Mouse (Mus musculus): ENCODE data around the gene Tldc2. TPM values are rescaled to one million over a fixed set of nuclear protein-coding genes. Genes with fewer than 3 reads are reported as not detected.

Gene Tldc2
- polyA plus RNA-seq, 1 experiment from 2014 or later: 0.71 TPM

DNA sequence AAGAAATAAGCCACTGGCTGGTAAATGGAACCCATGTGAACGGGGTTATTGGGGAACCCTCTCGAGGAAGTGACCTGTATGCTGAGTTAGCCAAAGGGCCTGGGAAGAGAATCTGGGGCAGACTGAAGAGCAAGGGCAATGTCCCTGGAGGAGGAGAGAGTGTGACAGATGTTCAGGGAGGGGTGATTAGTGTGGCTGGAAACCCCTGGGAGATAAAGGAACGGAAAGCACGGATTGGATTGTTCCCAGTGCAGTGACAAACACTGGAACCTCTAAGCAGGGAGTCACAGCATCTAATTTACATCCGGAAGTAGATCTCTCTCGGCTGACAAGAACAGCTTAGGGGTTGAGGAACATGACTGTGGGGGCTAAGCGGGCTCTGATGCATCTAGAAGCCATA is 4.9 kb upstream of the Tldc2 start:
- no peak for ATAC-seq (ENCODE audit: low FRiP score, low TSS enrichment)
- no peak overlapping the region for H3K4me2 ChIP-seq (replicated peaks; ENCODE audit: low read depth, low read length)
- H3K4me1 ChIP-seq (ENCODE audit: insufficient read depth, low read length): peaks cover 28% of the 10 kb centered on the region
- WGBS: 30% methylated on average over 7 of the region's 7 CpGs
- H3K9ac ChIP-seq (replicated peaks; ENCODE audit: low read length): 0 out of 2 replicates have a peak overlapping the region, but pooled peaks have one; percentile 8
- no peak overlapping the region for H3K27ac ChIP-seq (ENCODE audit: low read length)
- no peak overlapping the region for H3K4me3 ChIP-seq (ENCODE audit: low read length)
- no peaks in the 10 kb centered on the region for H3K9me3 ChIP-seq (ENCODE audit: low read length)
- H3K36me3 ChIP-seq (ENCODE audit: insufficient read depth, low read length): no peaks in the 10 kb centered on the region
- no peaks in the 10 kb centered on the region for H3K27me3 ChIP-seq (ENCODE audit: insufficient read depth, low read length)

DNA sequence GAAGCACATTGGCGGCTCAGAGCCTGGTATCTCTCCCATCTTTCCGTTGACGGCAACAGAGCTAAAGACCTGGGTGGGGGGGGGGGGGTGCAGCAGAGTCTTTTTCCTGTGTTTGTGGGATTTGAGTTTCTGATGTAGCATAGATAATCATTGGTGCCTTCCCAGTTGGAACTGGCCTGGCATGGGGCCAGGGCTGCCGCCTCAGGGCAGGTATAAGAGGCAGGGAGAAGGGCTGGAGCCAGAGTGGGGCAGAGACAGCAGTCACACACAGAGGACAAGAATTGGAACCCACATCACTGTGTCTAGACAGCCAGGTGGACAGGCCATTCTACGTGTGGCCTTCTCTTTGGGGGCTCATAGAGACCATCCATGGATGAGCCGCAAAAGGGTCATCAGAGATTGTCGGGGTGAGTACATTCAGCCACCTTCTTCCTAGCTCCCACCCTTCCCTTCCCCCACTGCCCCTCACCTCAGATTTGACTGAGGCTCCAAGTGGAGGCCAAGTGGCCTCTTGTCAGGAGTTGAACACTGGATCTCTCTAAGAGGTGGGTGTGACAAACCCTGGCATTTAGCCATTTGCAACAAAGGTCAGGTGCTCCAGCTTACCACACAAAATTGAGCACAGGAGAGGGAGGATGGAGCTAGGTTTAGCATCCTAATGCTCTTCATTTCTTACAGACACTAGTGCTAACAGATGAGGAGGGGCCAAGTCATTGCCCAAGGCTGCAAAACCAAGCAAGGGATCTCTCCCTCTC is 1.8 kb upstream of the Tldc2 start:
- no peak overlapping the region for H3K4me3 ChIP-seq (ENCODE audit: low read length)
- H3K9ac ChIP-seq (replicated peaks; ENCODE audit: low read length): no peak overlapping the region
- peaks cover 14% of the 10 kb centered on the region for H3K4me1 ChIP-seq (ENCODE audit: insufficient read depth, low read length)
- H3K9me3 ChIP-seq (ENCODE audit: low read length): no peaks in the 10 kb centered on the region
- no peak overlapping the region for H3K4me2 ChIP-seq (replicated peaks; ENCODE audit: low read depth, low read length)
- H3K27me3 ChIP-seq (ENCODE audit: insufficient read depth, low read length): no peaks in the 10 kb centered on the region
- 83% methylated on average over 7 of the region's 7 CpGs for WGBS
- H3K36me3 ChIP-seq (ENCODE audit: insufficient read depth, low read length): no peaks in the 10 kb centered on the region
- no peak for ATAC-seq (ENCODE audit: low FRiP score, low TSS enrichment)
- H3K27ac ChIP-seq (ENCODE audit: low read length): no peak overlapping the region

DNA sequence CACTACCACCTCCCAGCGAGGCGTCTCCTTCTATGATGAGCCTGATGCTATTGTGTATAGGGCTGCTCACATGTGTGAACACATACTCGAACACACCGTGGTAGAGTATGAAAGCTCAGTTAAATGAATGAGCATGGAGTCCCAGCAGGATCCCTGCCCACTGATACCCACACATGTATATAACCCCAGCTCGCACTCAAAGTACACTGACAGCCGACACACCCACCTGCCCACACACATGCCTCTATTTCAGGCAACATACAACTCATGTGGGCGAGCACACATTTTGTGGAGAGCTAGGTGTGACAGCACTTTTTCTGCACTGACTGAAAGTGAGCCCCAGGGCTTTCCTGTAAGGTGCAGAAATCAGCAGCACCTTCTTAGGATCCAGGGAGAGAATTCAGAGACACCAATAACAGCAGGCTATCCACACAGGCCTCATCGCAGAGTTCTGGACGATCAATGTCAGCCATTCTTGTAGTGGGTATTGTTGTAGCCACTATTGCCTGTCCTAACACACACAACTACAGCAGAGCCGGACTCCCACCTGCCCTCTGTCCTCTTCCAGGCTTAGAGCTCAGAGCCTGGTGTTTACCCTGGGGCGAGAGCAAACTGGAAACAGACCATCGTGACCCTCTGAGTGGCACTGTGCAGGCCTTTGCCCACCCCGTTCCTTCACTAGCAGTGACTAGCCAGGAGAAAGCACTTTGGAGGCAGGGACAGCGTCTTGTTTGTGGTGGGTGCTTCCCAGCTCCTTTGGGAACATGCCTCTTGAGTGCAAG is 872 bp downstream of the Tldc2 start:
- Histone ChIP-seq H3K27me3 (ENCODE audit: insufficient read depth, low read length) (no peaks in the 10 kb centered on the region), H3K4me3 (ENCODE audit: low read length) (no peak overlapping the region), H3K27ac (ENCODE audit: low read length) (no peak overlapping the region), H3K4me1 (ENCODE audit: insufficient read depth, low read length) (peaks cover 13% of the 10 kb centered on the region), H3K9me3 (ENCODE audit: low read length) (no peaks in the 10 kb centered on the region), H3K36me3 (ENCODE audit: insufficient read depth, low read length) (no peaks in the 10 kb centered on the region), H3K4me2 (replicated peaks; ENCODE audit: low read depth, low read length) (no peak overlapping the region), H3K9ac (replicated peaks; ENCODE audit: low read length) (0 out of 2 replicates have a peak overlapping the region, but pooled peaks have one; percentile 25)
- WGBS: 78% methylated on average over 14 of the region's 14 CpGs
- no peak for ATAC-seq (ENCODE audit: low FRiP score, low TSS enrichment)

DNA sequence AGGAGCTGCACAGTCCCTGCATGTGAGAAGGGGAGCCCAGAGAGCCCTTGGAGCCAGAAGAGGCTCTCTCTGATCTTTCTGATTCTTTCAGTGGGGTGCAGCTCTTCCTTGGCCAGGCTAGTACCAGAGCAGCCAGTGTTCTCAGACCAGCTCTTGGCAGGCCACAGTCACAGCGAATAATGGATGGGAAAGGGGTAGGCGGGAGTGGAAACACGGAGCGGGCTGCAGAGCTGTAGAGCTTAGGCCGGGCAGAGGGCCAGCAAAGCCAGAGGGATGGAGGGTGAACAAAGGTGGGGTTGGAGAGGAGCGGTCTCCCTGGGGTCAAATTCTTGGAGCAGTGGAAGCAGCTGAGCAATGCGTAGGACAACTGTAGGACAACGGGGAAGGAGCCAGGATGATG is 5.2 kb downstream of the Tldc2 start:
- H3K4me2 ChIP-seq (replicated peaks; ENCODE audit: low read depth, low read length): no peak overlapping the region
- H3K27me3 ChIP-seq (ENCODE audit: insufficient read depth, low read length): no peaks in the 10 kb centered on the region
- H3K9ac ChIP-seq (replicated peaks; ENCODE audit: low read length): no peak overlapping the region
- H3K4me1 ChIP-seq (ENCODE audit: insufficient read depth, low read length): peaks cover 11% of the 10 kb centered on the region
- H3K4me3 ChIP-seq (ENCODE audit: low read length): no peak overlapping the region
- H3K27ac ChIP-seq (ENCODE audit: low read length): no peak overlapping the region
- WGBS: 56% methylated on average over 8 of the region's 8 CpGs
- no peaks in the 10 kb centered on the region; the same call in 1 of the 2 replicates for H3K36me3 ChIP-seq (ENCODE audit: insufficient read depth, low read length)
- no peak for ATAC-seq (ENCODE audit: low FRiP score, low TSS enrichment)
- no peaks in the 10 kb centered on the region for H3K9me3 ChIP-seq (ENCODE audit: low read length)

GRCm38 (mm10) chr2:157095005-157095755 is 8.3 kb downstream of the Tldc2 start:
- 62% methylated on average over 9 of the region's 9 CpGs for WGBS
- ATAC-seq (ENCODE audit: low FRiP score, low TSS enrichment): 0 out of 2 replicates have a peak, but pooled peaks have one; percentile 34

DNA sequence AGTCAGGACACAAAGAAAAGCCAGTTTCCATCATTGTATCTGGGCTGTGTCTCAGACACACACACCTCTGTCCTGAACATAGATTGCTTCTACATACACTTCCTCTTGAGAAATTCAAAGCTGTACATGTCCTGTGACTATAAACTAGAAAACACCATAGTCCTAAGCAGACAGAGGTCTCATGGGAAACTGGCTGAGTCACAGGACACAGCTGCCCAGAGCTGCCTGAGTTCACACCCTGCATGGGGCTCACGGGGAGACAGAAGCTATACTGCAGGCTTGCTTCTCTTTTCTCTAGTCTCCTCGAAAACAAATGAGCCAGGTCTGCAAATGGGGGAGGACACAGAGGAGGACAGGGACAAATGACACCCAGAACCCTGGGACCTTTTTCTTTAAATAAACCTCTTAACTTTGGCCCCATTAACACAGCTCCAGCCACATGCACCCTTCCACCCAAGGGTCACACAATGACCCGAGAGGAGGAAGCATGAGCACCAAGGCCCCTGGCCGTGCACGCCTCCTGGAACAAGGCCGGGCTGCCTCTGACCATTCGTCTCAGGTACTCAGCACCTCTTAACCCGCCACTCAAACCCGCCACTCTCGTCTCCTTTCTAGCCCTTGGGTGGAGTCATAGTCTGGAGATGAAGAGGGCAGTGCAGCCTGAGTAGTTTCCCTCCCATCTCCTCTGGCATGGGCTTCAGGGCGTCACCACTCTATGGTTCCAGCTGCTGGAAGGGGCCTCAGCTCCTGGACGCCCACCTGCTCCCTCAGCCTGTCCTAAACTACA is 12.9 kb downstream of the Tldc2 start:
- Histone ChIP-seq H3K9ac (replicated peaks; ENCODE audit: low read length) (0 out of 2 replicates have a peak overlapping the region, but pooled peaks have one; percentile 0), H3K27me3 (ENCODE audit: insufficient read depth, low read length) (no peaks in the 10 kb centered on the region), H3K4me3 (ENCODE audit: low read length) (no peak overlapping the region), H3K4me1 (ENCODE audit: insufficient read depth, low read length) (peaks cover 9% of the 10 kb centered on the region; the same call in 1 of the 2 replicates), H3K27ac (ENCODE audit: low read length) (peak overlapping the region; percentile 45; the same call in 1 of the 2 replicates), H3K36me3 (ENCODE audit: insufficient read depth, low read length) (peaks cover 14% of the 10 kb centered on the region), H3K9me3 (ENCODE audit: low read length) (no peaks in the 10 kb centered on the region), H3K4me2 (replicated peaks; ENCODE audit: low read depth, low read length) (no peak overlapping the region)
- 30% methylated on average over 12 of the region's 12 CpGs for WGBS
- peak; percentile 22 for ATAC-seq (ENCODE audit: low FRiP score, low TSS enrichment)

More at GRCm38 (mm10) chr2:157095005-157095755, 8.3 kb downstream of the Tldc2 start:
- Histone ChIP-seq H3K27ac (ENCODE audit: low read length) (no peak overlapping the region), H3K4me3 (ENCODE audit: low read length) (no peak overlapping the region), H3K4me2 (replicated peaks; ENCODE audit: low read depth, low read length) (no peak overlapping the region), H3K9ac (replicated peaks; ENCODE audit: low read length) (no peak overlapping the region), H3K4me1 (ENCODE audit: insufficient read depth, low read length) (peaks cover 15% of the 10 kb centered on the region), H3K36me3 (ENCODE audit: insufficient read depth, low read length) (peaks cover 4% of the 10 kb centered on the region; the same call in 1 of the 2 replicates), H3K9me3 (ENCODE audit: low read length) (no peaks in the 10 kb centered on the region), H3K27me3 (ENCODE audit: insufficient read depth, low read length) (no peaks in the 10 kb centered on the region)

GRCm38 (mm10) chr2:157100319-157100605 is 13.4 kb downstream of the Tldc2 start:
- H3K4me3 ChIP-seq (ENCODE audit: low read length): no peak overlapping the region
- peaks cover 9% of the 10 kb centered on the region; the same call in 1 of the 2 replicates for H3K4me1 ChIP-seq (ENCODE audit: insufficient read depth, low read length)
- peaks cover 14% of the 10 kb centered on the region for H3K36me3 ChIP-seq (ENCODE audit: insufficient read depth, low read length)
- 29% methylated on average over 12 of the region's 12 CpGs for WGBS
- H3K9ac ChIP-seq (replicated peaks; ENCODE audit: low read length): 0 out of 2 replicates have a peak overlapping the region, but pooled peaks have one; percentile 0
- H3K27me3 ChIP-seq (ENCODE audit: insufficient read depth, low read length): no peaks in the 10 kb centered on the region
- H3K27ac ChIP-seq (ENCODE audit: low read length): peak overlapping the region; percentile 45
- peak; percentile 41; the same call in 1 of the 2 replicates for ATAC-seq (ENCODE audit: low FRiP score, low TSS enrichment)
- H3K9me3 ChIP-seq (ENCODE audit: low read length): no peaks in the 10 kb centered on the region
- H3K4me2 ChIP-seq (replicated peaks; ENCODE audit: low read depth, low read length): no peak overlapping the region

DNA sequence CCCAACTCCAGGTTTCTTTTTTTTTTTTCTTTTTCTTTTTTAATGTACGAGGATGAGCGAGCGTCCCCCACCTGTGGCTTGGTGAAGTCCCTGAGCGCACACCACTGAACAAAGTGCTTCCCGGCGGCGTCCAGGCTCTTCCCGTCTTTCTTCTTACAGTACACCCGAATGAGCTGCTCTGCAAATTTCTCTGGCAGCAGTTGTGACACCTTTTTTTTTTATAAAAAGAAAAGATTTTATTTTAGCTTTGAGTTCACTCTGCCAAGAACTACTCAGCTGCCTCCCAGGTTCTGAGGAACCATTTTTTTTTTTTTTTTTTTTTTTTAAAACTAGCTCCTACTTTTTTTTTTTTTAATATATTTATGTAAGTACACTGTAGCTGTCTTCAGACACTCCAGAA is 14.8 kb downstream of the Tldc2 start:
- WGBS: 94% methylated on average over 9 of the region's 9 CpGs
- no peak overlapping the region for H3K4me2 ChIP-seq (replicated peaks; ENCODE audit: low read depth, low read length)
- ATAC-seq (ENCODE audit: low FRiP score, low TSS enrichment): no peak

GRCm38 (mm10) chr2:157102256-157102655 is 15.4 kb downstream of the Tldc2 start:
- ATAC-seq (ENCODE audit: low FRiP score, low TSS enrichment): no peak
- Histone ChIP-seq H3K36me3 (ENCODE audit: insufficient read depth, low read length) (peaks cover 14% of the 10 kb centered on the region), H3K27me3 (ENCODE audit: insufficient read depth, low read length) (no peaks in the 10 kb centered on the region), H3K4me2 (replicated peaks; ENCODE audit: low read depth, low read length) (no peak overlapping the region), H3K4me1 (ENCODE audit: insufficient read depth, low read length) (peaks cover 9% of the 10 kb centered on the region; the same call in 1 of the 2 replicates), H3K4me3 (ENCODE audit: low read length) (no peak overlapping the region), H3K9ac (replicated peaks; ENCODE audit: low read length) (no peak overlapping the region), H3K27ac (ENCODE audit: low read length) (no peak overlapping the region), H3K9me3 (ENCODE audit: low read length) (no peaks in the 10 kb centered on the region)
- 90% methylated on average over 2 of the region's 2 CpGs for WGBS

More for the DNA sequence above, 14.8 kb downstream of the Tldc2 start:
- no peak overlapping the region for H3K9ac ChIP-seq (replicated peaks; ENCODE audit: low read length)
- no peaks in the 10 kb centered on the region for H3K9me3 ChIP-seq (ENCODE audit: low read length)
- peaks cover 14% of the 10 kb centered on the region for H3K36me3 ChIP-seq (ENCODE audit: insufficient read depth, low read length)
- no peak overlapping the region for H3K4me3 ChIP-seq (ENCODE audit: low read length)
- H3K27ac ChIP-seq (ENCODE audit: low read length): no peak overlapping the region
- peaks cover 9% of the 10 kb centered on the region; the same call in 1 of the 2 replicates for H3K4me1 ChIP-seq (ENCODE audit: insufficient read depth, low read length)
- H3K27me3 ChIP-seq (ENCODE audit: insufficient read depth, low read length): no peaks in the 10 kb centered on the region

Data from kidney, embryonic 16.5 days (tissue).